Mouse (Mus musculus) limb, embryonic 14.5 days (tissue): ENCODE measurements around the gene Tmem72. TPM values are rescaled to one million over a fixed set of nuclear protein-coding genes. Genes with fewer than 3 reads are reported as not detected.

Source experiments
- ATAC-seq: fragments of 200-750 bp; cut with Nextera tagmentation; 2 replicates; pipeline ENCODE4 v1.8.0; 2017; ENCODE audit warnings: low read depth, moderate number of reproducible peaks, moderate TSS enrichment; ENCODE audit not compliant: low FRiP score
- DNase-seq: peaks from one replicate; pipeline ENCODE4 v3.0.0-alpha.2; 2015; ENCODE audit warnings: low spot score
- H3K27ac ChIP-seq: fragments of 300-500 bp; sonication (generic); replicated peaks from 2 replicates; pipeline ENCODE4 v1.5.1; 2014; ENCODE audit warnings: low read depth, mild to moderate bottlenecking, low read length, moderate library complexity, mixed read lengths
- H3K27me3 ChIP-seq: fragments of 300-500 bp; sonication (generic); 2 replicates; pipeline ENCODE4 v1.6.1; 2014; ENCODE audit warnings: low read length, mixed read lengths; ENCODE audit not compliant: control insufficient read depth, insufficient read depth
- H3K36me3 ChIP-seq: fragments of 300-500 bp; sonication (generic); 2 replicates; pipeline ENCODE4 v1.6.1; 2014; ENCODE audit warnings: mild to moderate bottlenecking, low read length, moderate library complexity, mixed read lengths; ENCODE audit not compliant: control insufficient read depth, insufficient read depth
- H3K4me1 ChIP-seq: fragments of 300-500 bp; sonication (generic); 2 replicates; pipeline ENCODE4 v1.6.1; 2014; ENCODE audit warnings: antibody characterized with exemption, low read length, mixed read lengths; ENCODE audit not compliant: control insufficient read depth, insufficient read depth
- H3K4me2 ChIP-seq: fragments of 300-500 bp; sonication (generic); replicated peaks from 2 replicates; pipeline ENCODE4 v1.6.1; 2014; ENCODE audit warnings: low read depth, mild to moderate bottlenecking, low read length, moderate library complexity; ENCODE audit not compliant: severe bottlenecking
- H3K4me3 ChIP-seq: fragments of 300-500 bp; sonication (generic); replicated peaks from 2 replicates; pipeline ENCODE4 v1.5.1; 2014; ENCODE audit warnings: low read length
- H3K9ac ChIP-seq: fragments of 300-500 bp; sonication (generic); 2 replicates; pipeline ENCODE4 v1.6.1; 2014; ENCODE audit warnings: mild to moderate bottlenecking, low read depth, low read length, moderate library complexity; ENCODE audit not compliant: severe bottlenecking
- H3K9me3 ChIP-seq: fragments of 300-500 bp; sonication (generic); 2 replicates; pipeline ENCODE4 v1.6.1; 2016; ENCODE audit warnings: low read length; ENCODE audit not compliant: control insufficient read depth
- POLR2A ChIP-seq: fragments of 200-500 bp; IDR thresholded peaks from 2 replicates; pipeline ENCODE4 v1.8.0; 2012; ENCODE audit warnings: inconsistent platforms, mild to moderate bottlenecking, moderate library complexity, borderline replicate concordance; ENCODE audit not compliant: insufficient read depth, insufficient read length; ENCODE audit errors: extremely low read depth
- WGBS: fragments of 180-500 bp; shearing (Covaris S2); extraction: QIAGEN DNeasy Blood & Tissue Kit; methylation state at CpG from one replicate; pipeline ENCODE4 v1.1.7; 2014; 5-methylcytosine and 5-hydroxymethylcytosine counted together
- polyA plus RNA-seq, 2 experiments: library from polyadenylated mRNA; depleted of rRNA in 1 of 2; stranded (reverse) in 1 of 2; unstranded in 1 of 2; fragments of >200 nt; fragmentation: Nextera tagmentation in 1 of 2; extraction: Ambion mirVana in 1 of 2; gene quantifications; 2 replicates each; pipeline versions ENCODE4 v1.2.1 to v1.2.3; 2012 to 2014

The Tmem72 gene
- polyA plus RNA-seq, 2 experiments, result 0.03 to 0.08 TPM

DNA sequence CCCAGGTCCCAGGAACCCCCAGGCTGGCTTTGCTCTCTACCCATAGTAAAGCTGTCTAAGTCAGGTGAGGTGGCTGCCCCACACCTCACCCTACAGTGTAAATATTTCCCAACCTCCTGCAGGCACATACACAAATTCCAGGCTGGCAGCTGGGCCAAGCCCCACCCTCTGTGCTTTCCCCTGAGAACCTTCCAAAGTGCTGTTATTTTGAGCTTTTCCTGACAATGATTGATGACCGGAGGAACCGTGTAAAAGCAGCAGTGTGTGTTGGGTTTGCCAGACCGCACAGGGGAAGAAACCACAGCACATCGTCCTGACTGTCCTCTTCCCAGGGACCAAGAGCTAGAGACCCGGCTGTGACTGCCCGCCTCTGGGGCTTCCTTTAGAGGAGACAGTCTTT, 66.3 kb downstream of the Tmem72 start, which contains the start of gene Depp1:
Depp1 (plus strand) TSS at position 204 of the 400 bp plus-strand sequence.
- H3K27me3 ChIP-seq, result no peaks in the 10 kb centered on the region
- no peak within 1 kb of the TSS for H3K27ac ChIP-seq
- 0 out of 2 replicates have a peak within 1 kb of the TSS, but pooled peaks have one; percentile 4 for H3K4me3 ChIP-seq
- WGBS, result 32% methylated on average over 5 of the region's 6 CpGs
- H3K4me1 ChIP-seq, result 0 out of 2 replicates have a peak, but pooled peaks cover 6% of the 10 kb centered on the region
- no peak within 1 kb of the TSS for H3K9ac ChIP-seq
- H3K36me3 ChIP-seq, result no peaks in the 10 kb centered on the region
- no peaks in the 10 kb centered on the region for H3K9me3 ChIP-seq
- no peak for TF ChIP-seq POLR2A
- peak; percentile 60; the same call in 1 of the 2 replicates for ATAC-seq
- H3K4me2 ChIP-seq, result no peak within 1 kb of the TSS
- peak; percentile 51 for DNase-seq

DNA sequence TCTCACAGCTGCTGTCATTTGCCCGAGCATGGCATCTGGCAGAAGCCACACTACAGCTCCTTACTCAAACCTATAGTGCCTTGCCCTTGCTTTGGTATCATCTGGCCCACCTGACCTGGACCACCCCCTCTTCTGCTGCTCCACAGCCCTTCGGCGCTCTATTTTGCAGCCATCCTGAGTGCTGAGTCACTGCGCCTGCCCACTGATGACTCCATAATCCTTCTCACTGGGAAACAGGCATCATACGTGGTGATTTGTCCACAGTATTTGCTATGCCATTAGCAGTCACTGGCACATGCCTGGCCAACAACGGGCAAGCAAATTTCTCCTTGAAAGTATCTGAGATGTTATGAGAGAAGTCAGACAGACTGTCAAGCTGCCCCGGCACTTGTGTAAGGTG, 66.9 kb downstream of the Tmem72 start:
- no peak overlapping the region for H3K9ac ChIP-seq
- 0 out of 2 replicates have a peak, but pooled peaks cover 6% of the 10 kb centered on the region for H3K4me1 ChIP-seq
- no peaks in the 10 kb centered on the region for H3K9me3 ChIP-seq
- no peaks in the 10 kb centered on the region for H3K27me3 ChIP-seq
- no peak for TF ChIP-seq POLR2A
- no peak overlapping the region for H3K4me3 ChIP-seq
- no peak overlapping the region for H3K27ac ChIP-seq
- 82% methylated on average over 7 of the region's 7 CpGs for WGBS
- no peak overlapping the region for H3K4me2 ChIP-seq
- ATAC-seq (no peak), DNase-seq (no peak)
- H3K36me3 ChIP-seq, result no peaks in the 10 kb centered on the region

- Histone ChIP-seq H3K9me3 (no peaks in the 10 kb centered on the region), H3K27me3 (no peaks in the 10 kb centered on the region), H3K36me3 (no peaks in the 10 kb centered on the region), H3K4me1 (0 out of 2 replicates have a peak, but pooled peaks cover 6% of the 10 kb centered on the region), H3K9ac (no peak overlapping the region), H3K4me2 (no peak overlapping the region), H3K27ac (no peak overlapping the region), H3K4me3 (no peak overlapping the region)
- WGBS, result 82% methylated on average over 12 of the region's 12 CpGs
- TF ChIP-seq POLR2A, result no peak
- DNase-seq, result no peak
- ATAC-seq, result no peak
Measured at GRCm38 (mm10) chr6:116647763-116648162, 69.0 kb downstream of the Tmem72 start.

GRCm38 (mm10) chr6:116644335-116644734, 72.4 kb downstream of the Tmem72 start:
- H3K27me3 ChIP-seq, result no peaks in the 10 kb centered on the region
- no peaks in the 10 kb centered on the region for H3K36me3 ChIP-seq
- DNase-seq, result no peak
- no peaks in the 10 kb centered on the region for H3K9me3 ChIP-seq
- no peak overlapping the region for H3K9ac ChIP-seq
- TF ChIP-seq POLR2A, result no peak
- no peak overlapping the region for H3K4me2 ChIP-seq
- no peak overlapping the region for H3K4me3 ChIP-seq
- no peaks in the 10 kb centered on the region for H3K4me1 ChIP-seq
- H3K27ac ChIP-seq, result no peak overlapping the region
- no peak for ATAC-seq
- WGBS, result 53% methylated on average over 3 of the region's 3 CpGs

- H3K4me2 ChIP-seq, result no peak overlapping the region
- 73% methylated on average over 4 of the region's 4 CpGs for WGBS
- TF ChIP-seq POLR2A, result no peak
- H3K27ac ChIP-seq, result no peak overlapping the region
- no peak for ATAC-seq
- H3K9ac ChIP-seq, result no peak overlapping the region
- no peaks in the 10 kb centered on the region for H3K27me3 ChIP-seq
- no peaks in the 10 kb centered on the region for H3K9me3 ChIP-seq
- H3K4me1 ChIP-seq, result no peaks in the 10 kb centered on the region
- H3K36me3 ChIP-seq, result no peaks in the 10 kb centered on the region
- no peak for DNase-seq
- no peak overlapping the region for H3K4me3 ChIP-seq
Measured at GRCm38 (mm10) chr6:116643881-116644280, 72.8 kb downstream of the Tmem72 start.

DNA sequence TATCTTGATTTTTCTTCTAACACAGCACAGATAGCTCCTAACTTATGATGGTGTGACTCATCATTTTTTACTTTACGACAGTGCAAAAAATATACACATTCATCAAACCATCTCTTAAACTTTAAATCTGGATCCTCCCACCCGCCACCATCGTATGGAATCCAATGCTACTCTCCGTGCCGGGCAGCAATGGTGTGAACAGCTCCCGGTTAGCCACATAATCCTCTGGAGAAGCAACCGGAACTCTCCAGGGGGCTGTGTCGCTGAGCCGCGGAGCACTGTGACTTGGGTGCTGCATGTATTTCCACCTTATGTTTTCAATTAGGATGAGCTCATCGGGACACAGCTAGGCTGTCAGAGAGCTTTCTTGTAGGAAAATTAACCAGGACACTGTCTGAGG, 73.8 kb downstream of the Tmem72 start:
- WGBS, result 71% methylated on average over 11 of the region's 11 CpGs
- ATAC-seq (no peak), DNase-seq (no peak)
- no peak for TF ChIP-seq POLR2A
- Histone ChIP-seq H3K27ac (no peak overlapping the region), H3K36me3 (no peaks in the 10 kb centered on the region), H3K27me3 (no peaks in the 10 kb centered on the region), H3K9me3 (no peaks in the 10 kb centered on the region), H3K4me2 (no peak overlapping the region), H3K4me1 (no peaks in the 10 kb centered on the region), H3K9ac (no peak overlapping the region), H3K4me3 (no peak overlapping the region)
